Mouse (Mus musculus): Measurements from ENCODE around the gene Ptpn11.

- TF ChIP-seq CTCF (IDR thresholded peaks at IDR 0.05; ENCODE audit: extremely low read depth, insufficient read depth, insufficient read length, insufficient replicate concordance), result no peak
- TF ChIP-seq POLR2A (IDR thresholded peaks at IDR 0.05; ENCODE audit: low read depth, low read length), result peak; percentile 41
These were observed 29.0 kb upstream of the Ptpn11 start, which contains the start of gene Hectd4 for GRCm38 (mm10) chr5:121219980-121220731.

Measured in spleen, adult 2 months (tissue).